Mouse (Mus musculus): ENCODE results near the gene Foxp2. TPM values are rescaled to one million over a fixed set of nuclear protein-coding genes. Genes with fewer than 3 reads are reported as not detected.

Gene Foxp2
- total and polyA plus RNA-seq, 2 experiments from 2014 or later = 34.6 to 69.7 TPM

- H3K4me2 ChIP-seq (ENCODE audit: low read depth, low read length) = no peak overlapping the region
- no peaks in the 10 kb centered on the region for H3K27me3 ChIP-seq (ENCODE audit: insufficient read depth, low read length)
- WGBS = 87% methylated on average over 2 of the region's 2 CpGs
- no peak overlapping the region for H3K27ac ChIP-seq
- no peak overlapping the region for H3K9ac ChIP-seq (replicated peaks; ENCODE audit: low read length)
- DNase-seq (ENCODE audit: low spot score) = no peak
- TF ChIP-seq CTCF (IDR thresholded peaks at IDR 0.05; ENCODE audit: low read depth) = peak; percentile 38
- no peaks in the 10 kb centered on the region for H3K36me3 ChIP-seq (ENCODE audit: insufficient read depth, low read length)
- H3K9me3 ChIP-seq (ENCODE audit: low read length) = no peaks in the 10 kb centered on the region
- ATAC-seq = no peak
- no peaks in the 10 kb centered on the region for H3K4me1 ChIP-seq (ENCODE audit: insufficient read depth, low read length)
- H3K4me3 ChIP-seq (ENCODE audit: low read length) = no peak overlapping the region
These were observed 262.4 kb downstream of the Foxp2 start for GRCm38 (mm10) chr6:15163508-15164053.

GRCm38 (mm10) chr6:15176754-15177153 lies 275.6 kb downstream of the Foxp2 start:
- no peak for DNase-seq (ENCODE audit: low spot score)
- Histone ChIP-seq H3K36me3 (ENCODE audit: insufficient read depth, low read length) (no peaks in the 10 kb centered on the region), H3K27ac (no peak overlapping the region), H3K27me3 (ENCODE audit: insufficient read depth, low read length) (no peaks in the 10 kb centered on the region), H3K4me1 (ENCODE audit: insufficient read depth, low read length) (no peaks in the 10 kb centered on the region), H3K9me3 (ENCODE audit: low read length) (no peaks in the 10 kb centered on the region), H3K4me2 (ENCODE audit: low read depth, low read length) (no peak overlapping the region), H3K4me3 (ENCODE audit: low read length) (no peak overlapping the region), H3K9ac (replicated peaks; ENCODE audit: low read length) (no peak overlapping the region)
- peak; percentile 63 for TF ChIP-seq CTCF (IDR thresholded peaks at IDR 0.05; ENCODE audit: low read depth)
- ATAC-seq = no peak

- Histone ChIP-seq H3K9me3 (ENCODE audit: low read length) (no peaks in the 10 kb centered on the region), H3K9ac (replicated peaks; ENCODE audit: low read length) (no peak overlapping the region), H3K27me3 (ENCODE audit: insufficient read depth, low read length) (no peaks in the 10 kb centered on the region), H3K36me3 (ENCODE audit: insufficient read depth, low read length) (no peaks in the 10 kb centered on the region), H3K4me1 (ENCODE audit: insufficient read depth, low read length) (no peaks in the 10 kb centered on the region), H3K27ac (no peak overlapping the region), H3K4me3 (ENCODE audit: low read length) (no peak overlapping the region), H3K4me2 (ENCODE audit: low read depth, low read length) (no peak overlapping the region)
- peak; percentile 55 for TF ChIP-seq CTCF (IDR thresholded peaks at IDR 0.05; ENCODE audit: low read depth)
- 79% methylated on average over 5 of the region's 5 CpGs for WGBS
- no peak for DNase-seq (ENCODE audit: low spot score)
- ATAC-seq = peak; percentile 30; the same call in 1 of the 2 replicates
These were observed 291.7 kb downstream of the Foxp2 start for GRCm38 (mm10) chr6:15192877-15193276.

- Histone ChIP-seq H3K36me3 (ENCODE audit: insufficient read depth, low read length) (no peaks in the 10 kb centered on the region), H3K9me3 (ENCODE audit: low read length) (no peaks in the 10 kb centered on the region), H3K27ac (no peak overlapping the region), H3K4me2 (ENCODE audit: low read depth, low read length) (no peak overlapping the region), H3K4me1 (ENCODE audit: insufficient read depth, low read length) (no peaks in the 10 kb centered on the region), H3K27me3 (ENCODE audit: insufficient read depth, low read length) (no peaks in the 10 kb centered on the region), H3K4me3 (ENCODE audit: low read length) (no peak overlapping the region), H3K9ac (replicated peaks; ENCODE audit: low read length) (no peak overlapping the region)
- TF ChIP-seq CTCF (IDR thresholded peaks at IDR 0.05; ENCODE audit: low read depth) = no peak
- no peak for ATAC-seq
- peak; percentile 20 for DNase-seq (ENCODE audit: low spot score)
- WGBS = 59% methylated on average over 10 of the region's 10 CpGs
These were observed 341.2 kb downstream of the Foxp2 start for GRCm38 (mm10) chr6:15242176-15242942.

GRCm38 (mm10) chr6:15257393-15257792 lies 356.2 kb downstream of the Foxp2 start:
- WGBS = 12% methylated on average over 7 of the region's 7 CpGs
- ATAC-seq = no peak
- H3K4me1 ChIP-seq (ENCODE audit: insufficient read depth, low read length) = no peaks in the 10 kb centered on the region
- no peaks in the 10 kb centered on the region for H3K27me3 ChIP-seq (ENCODE audit: insufficient read depth, low read length)
- H3K27ac ChIP-seq = no peak overlapping the region
- H3K36me3 ChIP-seq (ENCODE audit: insufficient read depth, low read length) = no peaks in the 10 kb centered on the region
- peak overlapping the region; percentile 40; the same call in 1 of the 2 replicates for H3K4me2 ChIP-seq (ENCODE audit: low read depth, low read length)
- H3K9ac ChIP-seq (replicated peaks; ENCODE audit: low read length) = no peak overlapping the region
- peak; percentile 39 for DNase-seq (ENCODE audit: low spot score)
- TF ChIP-seq CTCF (IDR thresholded peaks at IDR 0.05; ENCODE audit: low read depth) = no peak
- no peaks in the 10 kb centered on the region for H3K9me3 ChIP-seq (ENCODE audit: low read length)
- no peak overlapping the region for H3K4me3 ChIP-seq (ENCODE audit: low read length)

- Histone ChIP-seq H3K4me1 (ENCODE audit: insufficient read depth, low read length) (no peaks in the 10 kb centered on the region), H3K27ac (no peak overlapping the region), H3K27me3 (ENCODE audit: insufficient read depth, low read length) (no peaks in the 10 kb centered on the region), H3K4me2 (ENCODE audit: low read depth, low read length) (peak overlapping the region; percentile 40; the same call in 1 of the 2 replicates), H3K9ac (replicated peaks; ENCODE audit: low read length) (no peak overlapping the region), H3K36me3 (ENCODE audit: insufficient read depth, low read length) (no peaks in the 10 kb centered on the region), H3K9me3 (ENCODE audit: low read length) (no peaks in the 10 kb centered on the region), H3K4me3 (ENCODE audit: low read length) (no peak overlapping the region)
- DNase-seq (ENCODE audit: low spot score) (no peak), ATAC-seq (no peak)
- 33% methylated on average over 6 of the region's 6 CpGs for WGBS
- no peak for TF ChIP-seq CTCF (IDR thresholded peaks at IDR 0.05; ENCODE audit: low read depth)
These were observed 356.7 kb downstream of the Foxp2 start for GRCm38 (mm10) chr6:15257893-15258292.

GRCm38 (mm10) chr6:15268136-15268535 lies 367.0 kb downstream of the Foxp2 start:
- H3K27ac ChIP-seq = no peak overlapping the region
- ATAC-seq = peak; percentile 35; the same call in 1 of the 2 replicates
- H3K4me2 ChIP-seq (ENCODE audit: low read depth, low read length) = no peak overlapping the region
- H3K9me3 ChIP-seq (ENCODE audit: low read length) = no peaks in the 10 kb centered on the region
- H3K36me3 ChIP-seq (ENCODE audit: insufficient read depth, low read length) = no peaks in the 10 kb centered on the region
- no peak for TF ChIP-seq CTCF (IDR thresholded peaks at IDR 0.05; ENCODE audit: low read depth)
- 81% methylated on average over 2 of the region's 2 CpGs for WGBS
- H3K27me3 ChIP-seq (ENCODE audit: insufficient read depth, low read length) = no peaks in the 10 kb centered on the region
- no peaks in the 10 kb centered on the region for H3K4me1 ChIP-seq (ENCODE audit: insufficient read depth, low read length)
- no peak overlapping the region for H3K9ac ChIP-seq (replicated peaks; ENCODE audit: low read length)
- H3K4me3 ChIP-seq (ENCODE audit: low read length) = no peak overlapping the region
- no peak for DNase-seq (ENCODE audit: low spot score)
